Mouse (Mus musculus) large intestine, adult 2 months (tissue): ENCODE measurements around the gene Map2k4. TPM values are rescaled to one million over a fixed set of nuclear protein-coding genes. Genes with fewer than 3 reads are reported as not detected.

ENCODE experiments used
- DNase-seq: peaks from one replicate; pipeline ENCODE4 v3.0.0-alpha.2; 2012; ENCODE audit warnings: low read depth, low spot score
- WGBS: fragments of 180-500 bp; shearing (Covaris S2); methylation state at CpG from one replicate; pipeline ENCODE4 v1.1.7; 2018; 5-methylcytosine and 5-hydroxymethylcytosine counted together
- polyA plus RNA-seq: library from polyadenylated mRNA; depleted of rRNA; stranded (reverse); fragments of >200 nt; gene quantifications from 2 replicates; pipeline ENCODE4 v1.2.3, GENCODE M21; 2012

Gene Map2k4
- polyA plus RNA-seq, 1 experiment: 17.9 TPM

DNA sequence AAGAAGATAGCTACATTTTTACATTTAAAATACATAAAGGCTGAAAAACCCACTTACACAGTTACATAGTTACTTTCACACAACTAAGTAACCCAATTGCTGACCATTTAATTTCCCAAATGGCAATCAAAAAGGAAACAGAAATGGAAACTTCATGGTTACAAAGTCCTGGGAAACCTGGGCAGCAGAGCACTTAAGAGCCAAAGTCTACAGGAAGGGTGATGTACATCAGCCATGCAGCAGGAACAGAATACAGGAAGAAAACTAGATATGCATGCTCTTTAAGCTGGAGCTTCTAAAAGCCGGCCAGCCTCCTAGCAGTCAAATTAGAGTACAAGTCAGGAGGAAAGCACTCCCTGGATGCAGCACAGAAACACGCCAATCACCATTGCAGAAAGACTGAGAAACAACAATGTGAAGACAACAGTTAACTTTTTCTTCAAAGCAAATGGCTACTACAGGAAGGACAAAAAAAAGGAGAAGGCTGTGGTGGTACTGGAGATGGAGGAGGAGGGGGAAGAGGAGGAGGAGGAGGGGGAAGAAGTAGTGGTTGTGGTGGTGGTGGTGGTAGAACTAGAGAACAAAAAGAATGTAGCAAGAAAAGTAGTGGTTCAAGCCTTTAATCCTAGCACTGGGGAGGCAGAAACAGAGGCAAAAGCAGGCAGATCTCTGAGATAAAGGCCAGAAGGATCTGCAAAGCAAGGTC is 11.0 kb downstream of the Map2k4 start:
- peak; percentile 35 for DNase-seq
- 35% methylated on average over 2 of the region's 2 CpGs for WGBS

DNA sequence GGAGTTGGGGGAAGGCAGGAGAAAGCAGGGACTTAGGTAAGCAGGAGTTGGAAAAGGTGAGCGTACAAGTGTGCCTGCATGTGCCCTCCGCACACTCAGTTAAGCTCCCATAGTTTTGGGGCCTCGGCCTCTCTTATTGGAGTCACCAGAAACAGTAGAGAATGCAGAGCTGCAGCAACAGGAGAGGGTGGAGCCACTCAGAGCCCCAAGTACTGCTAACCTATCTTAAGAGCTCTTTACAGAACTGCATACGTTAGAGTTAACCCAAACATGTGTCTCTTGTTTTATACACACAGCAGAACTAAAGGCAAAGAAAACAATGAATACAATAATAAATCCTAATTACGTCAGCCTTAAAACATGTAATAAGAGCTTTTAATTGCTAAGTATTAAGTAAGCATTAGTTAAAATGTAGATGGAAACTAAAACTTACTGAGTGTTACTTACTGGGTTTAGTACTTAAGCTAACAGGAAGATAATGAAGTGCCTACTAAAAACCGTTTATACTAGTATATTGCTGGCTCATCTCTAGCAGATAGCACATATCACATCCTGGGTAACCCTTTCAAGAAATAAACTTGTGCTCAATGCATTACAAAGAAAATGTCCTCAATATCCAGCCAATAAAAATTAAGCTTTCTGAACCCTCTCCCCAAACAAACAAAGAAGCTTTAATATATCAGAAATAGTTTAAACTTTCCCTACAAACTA is 14.0 kb downstream of the Map2k4 start:
- DNase-seq: no peak
- WGBS: 74% methylated on average over 6 of the region's 6 CpGs

DNA sequence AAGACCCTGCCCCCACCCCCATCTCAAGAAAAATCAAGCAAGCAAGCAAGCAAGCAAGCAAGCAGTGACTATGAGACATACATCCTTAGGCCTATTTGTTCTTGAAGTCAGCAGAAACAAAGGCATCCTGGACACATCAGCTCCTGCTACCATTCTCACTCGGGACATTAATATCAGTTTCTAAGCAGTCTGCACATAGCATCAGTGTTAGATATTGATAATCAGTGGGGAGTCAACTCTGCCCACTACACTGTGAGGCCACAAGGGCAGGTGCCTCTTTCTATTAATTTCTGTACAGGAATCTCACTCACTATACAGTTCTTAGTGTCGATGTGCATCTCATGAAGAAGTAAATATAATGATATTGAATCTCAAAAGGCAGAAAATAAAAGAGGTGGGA is 14.6 kb downstream of the Map2k4 start:
- no peak for DNase-seq
- WGBS: 74% methylated on average over 2 of the region's 2 CpGs

DNA sequence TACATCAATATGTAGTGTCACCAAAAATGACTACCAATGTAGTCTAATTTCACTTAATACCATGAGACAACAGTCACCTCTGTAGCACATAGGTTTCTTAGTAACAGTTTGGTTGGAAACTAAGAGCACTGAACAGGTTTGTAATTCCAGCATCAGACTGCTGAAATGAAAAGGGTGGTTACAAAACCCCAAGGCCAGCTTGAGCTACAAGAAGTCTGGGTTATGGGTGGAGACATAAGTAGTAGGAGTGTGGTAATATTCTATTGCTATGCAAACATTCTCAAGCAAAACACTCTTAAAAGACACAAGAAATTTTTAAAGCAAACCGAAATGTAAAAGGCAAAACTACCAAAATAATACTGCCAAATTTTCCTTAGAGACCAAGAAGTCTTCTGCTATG is 16.6 kb downstream of the Map2k4 start:
- WGBS: 51% methylated on average over 1 of the region's 1 CpGs
- DNase-seq: no peak

DNA sequence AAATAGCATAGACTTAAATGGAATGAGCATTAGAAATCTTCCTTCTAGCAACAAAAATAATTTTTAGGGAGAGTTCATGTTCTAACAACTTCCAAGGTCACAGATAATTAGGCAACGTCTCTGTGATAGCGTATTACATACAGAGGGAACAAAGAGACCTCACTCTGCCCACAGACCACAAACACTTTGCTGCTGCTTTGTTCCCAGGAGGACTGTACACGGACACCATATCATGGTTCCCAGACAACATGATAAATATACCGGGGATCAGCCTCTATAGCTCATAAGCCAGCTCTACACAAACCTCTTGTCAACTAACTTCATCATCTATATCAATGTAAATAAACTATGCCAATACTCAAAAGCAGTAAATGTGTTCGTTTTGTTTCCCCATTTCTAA is 18.1 kb downstream of the Map2k4 start:
- 79% methylated on average over 5 of the region's 5 CpGs for WGBS

DNA sequence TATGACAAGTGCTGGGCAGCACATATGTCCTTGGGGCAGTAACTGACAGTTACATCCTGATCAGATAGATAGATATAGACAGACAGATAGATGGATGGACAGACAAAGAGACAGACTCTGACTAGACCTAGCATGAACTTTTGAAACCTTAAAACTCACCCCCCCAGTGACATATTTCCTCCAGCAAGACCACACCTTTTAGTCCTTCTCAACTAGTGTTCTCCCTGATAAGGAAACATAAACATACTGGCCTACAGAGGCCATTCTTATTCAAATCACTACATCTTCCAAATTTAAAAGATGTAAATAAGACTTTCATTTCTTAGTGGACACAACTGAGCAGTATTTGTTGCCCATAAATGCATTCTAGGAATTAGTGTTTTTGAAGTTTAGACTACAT is 19.7 kb downstream of the Map2k4 start:
- DNase-seq: no peak

More for the DNA sequence above, 18.1 kb downstream of the Map2k4 start:
- DNase-seq: no peak

DNA sequence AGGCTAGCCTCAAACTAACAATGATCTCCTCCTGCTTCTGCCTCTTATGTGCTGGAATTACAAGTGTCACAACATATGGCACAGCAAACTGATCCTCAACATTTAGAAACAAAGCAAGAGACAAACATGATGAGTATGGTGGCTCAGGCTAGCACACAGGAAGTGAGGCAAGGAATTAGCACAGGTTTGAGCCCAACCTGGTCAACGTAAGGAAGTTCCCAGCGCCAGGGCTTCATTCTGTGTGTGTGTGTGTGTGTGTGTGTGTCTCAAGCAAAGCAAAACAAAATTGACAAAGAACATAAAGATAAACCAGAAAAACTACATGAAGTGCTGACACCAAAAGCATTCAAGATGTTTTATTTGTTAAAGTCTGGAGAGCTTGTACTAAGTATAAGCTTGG is 27.2 kb downstream of the Map2k4 start:
- 97% methylated on average over 2 of the region's 2 CpGs for WGBS
- no peak for DNase-seq

DNA sequence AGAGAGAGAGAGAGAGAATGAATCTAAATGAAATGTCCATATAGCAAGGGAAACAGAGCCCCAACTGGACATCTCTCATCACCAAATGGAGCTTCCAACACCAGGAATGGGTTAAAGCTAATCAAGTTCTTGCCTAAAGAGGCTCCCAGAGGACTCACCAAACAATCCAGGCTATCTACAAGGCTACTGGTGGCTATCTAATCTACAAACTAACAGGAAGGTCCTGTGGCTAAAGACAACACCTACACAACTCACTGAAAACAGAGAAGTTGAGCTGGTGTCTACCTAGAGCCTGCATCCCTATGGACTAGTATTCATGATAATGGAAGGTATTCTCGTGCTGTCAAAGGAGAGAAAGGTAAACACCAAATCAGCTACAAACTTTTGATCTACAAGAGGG is 28.7 kb downstream of the Map2k4 start:
- 90% methylated on average over 1 of the region's 1 CpGs for WGBS

DNA sequence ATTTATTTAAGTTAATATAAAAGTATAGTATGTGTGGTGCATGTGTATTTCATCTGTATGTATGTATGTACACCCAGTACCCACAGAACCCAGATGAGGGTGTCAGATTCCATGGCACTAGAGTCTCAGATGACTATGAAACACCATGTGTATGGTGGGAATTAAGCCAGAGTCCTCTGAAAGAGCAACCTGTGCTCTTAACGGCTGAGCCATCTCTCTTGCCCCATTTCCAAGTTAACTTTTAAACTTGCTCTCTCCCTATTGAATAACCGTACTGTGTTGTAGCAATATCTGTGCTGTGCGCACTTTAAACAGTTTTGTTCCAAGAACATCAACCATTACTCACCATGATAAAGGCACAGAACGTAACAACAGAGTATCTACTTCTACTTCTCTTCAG is 33.9 kb downstream of the Map2k4 start:
- DNase-seq: no peak
- 58% methylated on average over 4 of the region's 4 CpGs for WGBS

More for the DNA sequence above, 28.7 kb downstream of the Map2k4 start:
- DNase-seq: no peak

DNA sequence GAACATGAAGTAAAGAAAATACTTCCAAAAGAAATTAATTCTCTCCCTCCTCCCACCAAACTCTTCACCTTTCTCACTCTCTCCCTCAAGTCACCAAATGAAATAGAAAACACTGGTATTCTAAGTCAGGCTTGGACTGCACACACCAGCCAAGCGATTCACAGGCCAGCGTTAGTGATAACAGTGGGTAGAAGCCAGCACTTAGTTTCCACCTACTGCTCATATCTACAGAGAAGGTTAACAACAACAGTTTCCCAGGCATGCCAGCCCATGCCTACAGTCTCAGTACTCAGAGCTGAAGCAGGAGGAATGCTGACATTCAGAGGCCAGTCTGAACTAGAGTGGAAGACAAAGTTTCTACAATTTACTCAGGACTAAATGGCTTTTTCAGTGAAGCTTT is 34.5 kb downstream of the Map2k4 start:
- DNase-seq: no peak

DNA sequence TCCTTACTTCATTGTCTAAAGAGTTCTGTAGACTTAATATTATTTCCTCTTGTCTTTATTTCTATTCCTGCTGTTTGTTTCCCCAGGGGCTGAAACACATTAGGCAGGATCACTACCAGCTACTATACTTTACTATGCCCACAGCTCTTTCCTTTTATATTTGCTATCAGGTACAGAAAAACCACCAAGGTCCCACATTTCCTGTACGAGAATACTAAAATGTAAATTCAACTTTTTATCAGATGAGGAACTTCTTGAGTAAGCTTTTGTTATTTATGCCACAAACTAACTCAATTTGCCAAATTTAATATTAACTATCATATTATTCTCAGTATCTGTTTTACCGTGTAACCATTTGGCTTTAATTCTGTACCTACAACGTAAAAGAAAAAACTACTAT is 37.6 kb downstream of the Map2k4 start:
- WGBS: 92% methylated on average over 3 of the region's 3 CpGs
- DNase-seq: no peak

More for the DNA sequence above, 34.5 kb downstream of the Map2k4 start:
- 76% methylated on average over 2 of the region's 2 CpGs for WGBS

DNA sequence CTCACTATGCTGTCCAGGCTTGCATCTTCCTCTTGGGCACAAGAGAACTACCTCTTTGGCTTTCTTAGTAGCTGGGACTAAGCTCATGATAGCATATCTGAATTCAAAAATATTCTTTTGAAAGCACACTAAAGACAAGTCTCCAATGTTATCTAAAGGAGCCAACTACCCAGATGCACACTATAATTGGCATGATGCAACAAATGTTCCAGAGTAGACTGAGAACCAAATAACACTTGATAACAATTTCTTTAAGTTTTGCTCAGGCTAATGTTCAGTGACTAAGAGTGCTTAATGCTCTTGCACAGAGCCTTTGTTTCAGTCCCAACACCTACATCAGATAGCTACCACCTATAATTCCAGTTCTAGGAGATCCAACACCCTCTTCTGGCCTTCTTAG is 40.7 kb downstream of the Map2k4 start:
- no peak for DNase-seq

DNA sequence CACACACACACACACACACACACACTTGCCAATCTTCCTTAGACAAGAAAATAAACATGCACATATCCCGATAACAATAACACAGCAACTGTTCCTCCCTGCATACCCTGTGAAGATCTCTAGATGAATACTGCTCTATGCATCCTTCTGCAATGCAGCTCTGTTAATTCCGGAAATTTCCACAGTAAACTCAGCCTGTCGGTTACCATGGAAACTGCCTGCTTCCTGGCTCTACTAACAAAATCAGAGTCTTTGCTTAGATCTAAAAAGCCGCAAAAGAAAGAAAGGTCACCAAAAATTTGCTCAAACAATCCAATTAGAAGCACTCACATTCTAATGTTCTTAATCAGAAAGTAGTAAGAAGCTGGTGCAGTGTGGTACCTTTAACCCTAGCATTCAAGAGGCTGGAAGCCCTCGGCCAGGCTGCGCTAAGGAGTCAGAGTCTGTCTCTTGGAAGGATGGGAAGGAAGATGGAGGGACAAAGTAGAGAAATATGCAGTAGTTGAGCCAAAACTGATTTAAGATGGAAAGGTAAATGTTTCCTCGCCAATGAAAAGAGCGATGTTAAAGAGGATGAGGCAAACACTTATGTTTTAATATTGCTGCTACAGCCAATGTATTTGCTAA is 42.3 kb downstream of the Map2k4 start:
- DNase-seq: no peak
- 71% methylated on average over 8 of the region's 8 CpGs for WGBS

DNA sequence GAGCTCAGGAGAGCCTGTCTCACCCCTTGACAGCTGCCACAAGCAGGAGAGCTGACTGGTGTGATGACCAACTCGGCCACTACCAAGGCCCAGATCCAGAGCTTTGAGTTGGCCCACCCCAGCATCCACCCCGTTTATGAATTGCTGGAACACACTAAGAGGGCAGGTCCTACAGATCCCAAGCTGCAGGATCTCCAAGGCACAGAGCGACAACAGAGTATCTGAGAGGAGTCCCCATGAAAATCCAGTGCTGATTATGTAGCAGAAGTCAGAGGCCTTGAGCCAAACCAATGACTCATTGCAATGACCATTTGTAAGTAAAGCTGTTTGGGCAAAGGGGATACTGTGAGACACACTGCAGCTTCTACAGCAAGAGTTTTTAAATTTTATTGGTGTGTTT is 44.2 kb downstream of the Map2k4 start:
- no peak for DNase-seq
- 72% methylated on average over 3 of the region's 3 CpGs for WGBS

DNA sequence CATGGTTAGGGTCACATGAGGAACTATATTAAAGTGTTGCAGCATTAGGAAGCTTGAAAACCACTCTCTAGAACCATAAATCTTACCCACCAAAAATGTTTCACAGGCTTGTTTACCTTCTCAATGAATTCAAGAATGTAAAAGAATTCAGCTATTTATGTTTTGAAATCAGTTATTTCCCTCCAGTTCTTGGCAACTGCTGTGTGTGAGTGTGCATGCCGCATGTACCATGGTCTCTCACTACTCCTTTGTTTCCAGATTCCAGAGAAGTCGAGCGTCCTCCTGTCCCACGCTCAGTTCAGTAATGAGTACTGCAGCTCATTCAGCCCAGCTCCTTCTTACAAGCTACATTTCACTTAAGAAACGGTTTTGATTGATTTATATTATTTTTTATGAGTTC is 47.3 kb downstream of the Map2k4 start:
- WGBS: 76% methylated on average over 5 of the region's 5 CpGs
- DNase-seq: no peak

DNA sequence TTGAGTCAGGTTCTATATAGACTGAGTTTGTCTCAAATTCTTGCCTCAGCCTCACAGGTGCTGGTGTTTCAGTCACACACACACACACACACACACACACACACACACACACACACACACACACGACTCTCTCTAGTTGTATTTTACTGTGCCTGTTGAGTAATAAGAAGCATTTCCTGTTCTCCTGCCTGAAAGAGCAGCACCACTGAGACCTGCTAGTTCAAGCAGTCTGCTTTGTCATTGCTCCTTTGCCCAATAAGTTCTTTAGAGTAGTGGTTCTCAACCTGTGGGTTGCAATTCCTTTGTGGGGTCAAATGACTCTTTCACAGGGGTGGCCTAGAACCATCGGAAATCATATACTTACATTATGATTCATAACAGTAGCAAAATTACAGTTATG is 47.7 kb downstream of the Map2k4 start:
- no peak for DNase-seq
- WGBS: 29% methylated on average over 2 of the region's 2 CpGs

DNA sequence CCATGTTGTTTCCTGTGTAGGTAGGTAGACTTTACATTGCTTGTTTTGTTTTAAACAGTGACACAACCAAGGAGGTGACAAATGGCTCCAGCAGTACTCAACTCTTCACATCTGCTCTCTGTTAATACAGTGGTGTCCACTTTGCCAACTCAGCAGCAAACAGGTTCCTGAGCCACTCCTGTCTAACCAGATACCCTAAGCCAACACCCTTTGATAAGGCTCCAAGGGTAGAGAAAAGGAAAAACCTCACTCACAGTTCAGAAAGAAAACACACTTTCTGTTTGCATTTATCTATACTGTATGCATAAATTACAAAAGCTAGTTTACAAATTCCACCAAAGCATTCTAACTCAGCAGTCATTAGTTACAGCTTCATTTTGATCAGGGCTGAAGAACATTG is 48.2 kb downstream of the Map2k4 start:
- DNase-seq: peak; percentile 24

DNA sequence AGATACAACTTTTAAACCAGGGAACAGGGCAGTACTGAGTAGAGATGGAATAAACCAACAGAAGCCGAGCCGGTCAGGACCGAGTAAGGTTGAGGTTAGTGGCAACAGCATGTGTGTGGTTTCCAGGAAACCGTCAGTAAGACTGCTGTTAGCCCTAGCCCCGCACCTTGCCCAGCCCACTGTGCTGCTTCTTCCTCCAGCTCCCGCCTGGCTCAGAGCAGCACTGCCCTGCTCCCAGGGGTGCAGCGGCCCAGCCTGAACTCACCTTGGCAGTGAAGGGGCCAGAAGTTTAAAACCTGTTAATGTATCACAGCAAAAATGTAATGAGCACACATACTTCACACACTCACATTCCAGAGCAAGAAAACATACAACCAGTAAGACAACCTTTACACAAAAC is 53.4 kb downstream of the Map2k4 start:
- DNase-seq: no peak
- 48% methylated on average over 7 of the region's 7 CpGs for WGBS

DNA sequence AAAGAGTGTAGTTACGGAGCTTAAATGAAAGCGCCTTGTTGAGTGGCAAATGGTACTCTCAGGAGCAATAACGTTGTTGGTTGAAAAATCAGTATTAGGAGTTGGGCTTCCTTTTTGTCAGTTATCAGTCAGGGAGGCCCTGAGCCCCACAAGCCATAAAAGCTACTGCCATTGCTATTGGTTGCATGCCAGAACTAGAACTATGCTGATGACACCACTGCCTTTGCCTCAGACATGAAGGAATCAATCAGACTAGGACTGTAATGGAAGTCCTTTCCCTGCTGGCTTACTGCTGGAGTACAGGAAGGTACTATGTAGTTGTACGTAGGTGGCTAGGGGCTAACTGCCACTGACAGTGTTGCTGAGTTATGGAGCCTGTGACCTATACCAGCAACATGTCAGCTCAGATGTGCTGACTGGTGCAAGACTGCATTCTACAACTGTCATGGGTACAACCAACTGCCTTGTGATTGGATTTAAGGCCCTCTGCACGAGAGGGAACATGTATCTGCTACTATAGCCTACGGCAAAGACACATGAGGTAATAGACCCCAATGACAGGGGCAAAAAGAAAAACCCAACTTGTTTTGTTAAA is 58.4 kb downstream of the Map2k4 start:
- no peak for DNase-seq
- 89% methylated on average over 6 of the region's 6 CpGs for WGBS

DNA sequence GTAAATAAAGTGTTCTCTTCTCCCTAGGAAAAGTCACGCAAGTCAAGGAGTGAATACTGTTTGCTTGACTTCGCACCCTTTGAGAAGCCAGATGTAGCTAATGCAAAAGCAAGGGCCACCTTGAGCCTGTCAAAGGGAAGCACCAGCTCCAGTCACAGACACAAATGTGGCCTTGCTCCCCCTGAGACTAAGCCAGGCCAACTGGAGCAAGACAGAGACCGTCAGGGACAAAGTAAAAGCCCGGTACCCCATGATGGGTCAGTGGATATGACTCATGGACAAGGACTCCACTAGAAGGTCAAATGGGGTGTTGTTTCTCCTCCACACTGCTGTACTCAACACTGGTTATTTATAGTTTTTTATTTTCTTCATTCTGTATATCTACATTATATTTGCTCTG is 59.2 kb downstream of the Map2k4 start:
- WGBS: 93% methylated on average over 4 of the region's 4 CpGs

DNA sequence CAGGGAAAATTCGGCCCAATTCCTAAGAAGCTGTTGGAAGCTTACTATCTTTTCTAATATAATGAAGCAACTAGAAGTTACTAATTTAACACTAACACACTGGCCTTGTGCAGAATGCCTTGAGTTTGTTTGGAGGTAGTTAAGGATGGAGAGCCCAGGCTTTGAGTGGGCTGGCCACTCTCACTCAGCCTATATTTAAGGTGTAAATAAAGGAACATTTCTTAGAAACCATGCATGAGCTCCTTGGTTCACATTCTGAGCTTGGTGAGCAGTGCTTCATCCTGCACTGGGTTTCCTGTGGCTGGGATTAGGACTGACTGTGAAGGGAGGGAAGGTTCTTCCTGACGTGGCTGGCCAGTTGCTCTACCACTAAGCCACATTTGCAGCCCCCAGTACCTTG is 64.4 kb downstream of the Map2k4 start:
- 88% methylated on average over 2 of the region's 2 CpGs for WGBS
- no peak for DNase-seq

More for the DNA sequence above, 59.2 kb downstream of the Map2k4 start:
- DNase-seq: no peak
